Mouse (Mus musculus) hindbrain, embryonic 15.5 days (tissue): Measurements from ENCODE around the gene Slc22a17. TPM values are rescaled to one million over a fixed set of nuclear protein-coding genes. Genes with fewer than 3 reads are reported as not detected.

Source experiments
- ATAC-seq: fragments of 200-750 bp; cut with Nextera tagmentation; 2 replicates; pipeline ENCODE4 v1.8.0; 2017; ENCODE audit warnings: low read depth, moderate number of reproducible peaks, moderate TSS enrichment; ENCODE audit not compliant: low FRiP score
- H3K27ac ChIP-seq: fragments of 300-500 bp; sonication (generic); replicated peaks from 2 replicates; pipeline ENCODE4 v1.5.1; 2015; ENCODE audit warnings: mild to moderate bottlenecking, inconsistent platforms
- H3K27me3 ChIP-seq: fragments of 300-500 bp; sonication (generic); 2 replicates; pipeline ENCODE4 v1.6.1; 2015; ENCODE audit warnings: control low read depth, inconsistent platforms
- H3K36me3 ChIP-seq: fragments of 300-500 bp; sonication (generic); 2 replicates; pipeline ENCODE4 v1.6.1; 2015; ENCODE audit warnings: control low read depth, inconsistent platforms
- H3K4me1 ChIP-seq: fragments of 300-500 bp; sonication (generic); replicated peaks from 2 replicates; pipeline ENCODE4 v1.6.1; 2015; ENCODE audit warnings: control low read depth, inconsistent platforms
- H3K4me2 ChIP-seq: fragments of 300-500 bp; sonication (generic); 2 replicates; pipeline ENCODE4 v1.6.1; 2015; ENCODE audit warnings: moderate library complexity, mild to moderate bottlenecking, inconsistent platforms
- H3K4me3 ChIP-seq: fragments of 300-500 bp; sonication (generic); 2 replicates; pipeline ENCODE4 v1.5.1; 2015; ENCODE audit warnings: mild to moderate bottlenecking, inconsistent platforms
- H3K9ac ChIP-seq: fragments of 300-500 bp; sonication (generic); 2 replicates; pipeline ENCODE4 v1.6.1; 2015; ENCODE audit warnings: inconsistent platforms
- H3K9me3 ChIP-seq: fragments of 300-500 bp; sonication (generic); 2 replicates; pipeline ENCODE4 v1.6.1; 2016; ENCODE audit warnings: control low read depth, inconsistent platforms
- whole genome bisulfite sequencing: fragments of 180-500 bp; shearing (Covaris S2); methylation state at CpG from one replicate; pipeline ENCODE4 v1.1.7; 2015; 5-methylcytosine and 5-hydroxymethylcytosine counted together
- polyA plus RNA-seq: library from polyadenylated mRNA; unstranded; fragments of >200 nt; fragmentation: Nextera tagmentation; extraction: Ambion mirVana; gene quantifications from 2 replicates; pipeline ENCODE4 v1.2.1, GENCODE M21; 2015

Gene Slc22a17
- polyA plus RNA-seq, 1 experiment from 2014 or later = 277 TPM

- Histone ChIP-seq H3K27ac (peak within 1 kb of the TSS; percentile 79), H3K9ac (peak within 1 kb of the TSS; percentile 73), H3K27me3 (no peaks in the 10 kb centered on the region), H3K9me3 (no peaks in the 10 kb centered on the region), H3K4me3 (peak within 1 kb of the TSS; percentile 57), H3K4me2 (peak within 1 kb of the TSS; percentile 63), H3K4me1 (peaks cover 30% of the 10 kb centered on the region), H3K36me3 (0 out of 2 replicates have a peak, but pooled peaks cover 5% of the 10 kb centered on the region)
- peak; percentile 88 for ATAC-seq
- 0% methylated on average over 27 of the region's 27 CpGs for WGBS
Measured at GRCm38 (mm10) chr14:54883154-54884021, 29.5 kb downstream of the Slc22a17 start, which contains the start of the genes Bcl2l2 and Gm20521. Gene Bcl2l2 (plus strand): TSS chr14:54883377. Gene Gm20521 (plus strand): TSS chr14:54883441.

GRCm38 (mm10) chr14:54877048-54877715 is 35.8 kb downstream of the Slc22a17 start, which contains the start of gene Ppp1r3e:
Gene Ppp1r3e (minus strand): TSS chr14:54877550.
- Histone ChIP-seq H3K36me3 (no peaks in the 10 kb centered on the region), H3K4me2 (peak within 1 kb of the TSS; percentile 97), H3K4me1 (peaks cover 20% of the 10 kb centered on the region), H3K9me3 (no peaks in the 10 kb centered on the region), H3K27ac (peak within 1 kb of the TSS; percentile 97), H3K27me3 (no peaks in the 10 kb centered on the region), H3K4me3 (peak within 1 kb of the TSS; percentile 81), H3K9ac (peak within 1 kb of the TSS; percentile 96)
- peak; percentile 85 for ATAC-seq
- WGBS = under 1% methylated on average over 47 of the region's 61 CpGs

DNA sequence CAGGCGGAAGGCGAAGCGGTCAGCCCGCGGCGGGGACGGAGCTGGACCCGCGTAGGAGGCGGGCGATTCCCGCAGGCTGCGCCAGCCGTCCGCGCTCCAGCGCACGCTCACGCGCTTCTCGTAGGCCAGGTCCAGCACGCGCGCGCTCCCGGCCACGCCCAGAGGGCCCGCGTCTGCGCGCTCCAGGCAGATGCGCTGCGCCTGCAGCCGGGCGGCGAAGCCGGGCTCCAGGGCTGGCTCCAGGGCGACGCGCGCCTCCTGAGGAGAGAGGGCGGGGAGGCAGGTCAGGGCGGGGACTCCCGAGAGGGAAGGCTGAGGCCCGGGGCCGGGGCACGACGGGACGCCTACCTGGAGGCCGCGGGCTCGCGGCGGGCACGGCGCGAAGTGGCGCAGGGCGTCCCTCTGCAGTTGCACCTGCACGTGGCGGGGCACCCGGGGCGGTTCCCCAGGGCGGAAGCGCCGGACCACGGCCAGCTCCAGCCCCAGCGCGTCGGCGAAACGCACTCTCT is 36.3 kb downstream of the Slc22a17 start:
- H3K9ac ChIP-seq = peak overlapping the region; percentile 96
- H3K27me3 ChIP-seq = no peaks in the 10 kb centered on the region
- ATAC-seq = peak; percentile 92
- no peaks in the 10 kb centered on the region for H3K9me3 ChIP-seq
- H3K4me3 ChIP-seq = peak overlapping the region; percentile 81
- H3K4me1 ChIP-seq = peaks cover 20% of the 10 kb centered on the region
- peak overlapping the region; percentile 97 for H3K4me2 ChIP-seq
- under 1% methylated on average over 47 of the region's 72 CpGs for WGBS
- no peaks in the 10 kb centered on the region for H3K36me3 ChIP-seq
- H3K27ac ChIP-seq = peak overlapping the region; percentile 97

GRCm38 (mm10) chr14:54875844-54876538 is 36.9 kb downstream of the Slc22a17 start:
- Histone ChIP-seq H3K27me3 (no peaks in the 10 kb centered on the region), H3K4me1 (peaks cover 20% of the 10 kb centered on the region), H3K9me3 (no peaks in the 10 kb centered on the region), H3K36me3 (no peaks in the 10 kb centered on the region; the same call in 1 of the 2 replicates), H3K4me3 (peak overlapping the region; percentile 81), H3K27ac (peak overlapping the region; percentile 97), H3K4me2 (peak overlapping the region; percentile 97), H3K9ac (peak overlapping the region; percentile 96)
- WGBS = 3% methylated on average over 36 of the region's 36 CpGs
- peak; percentile 62 for ATAC-seq

DNA sequence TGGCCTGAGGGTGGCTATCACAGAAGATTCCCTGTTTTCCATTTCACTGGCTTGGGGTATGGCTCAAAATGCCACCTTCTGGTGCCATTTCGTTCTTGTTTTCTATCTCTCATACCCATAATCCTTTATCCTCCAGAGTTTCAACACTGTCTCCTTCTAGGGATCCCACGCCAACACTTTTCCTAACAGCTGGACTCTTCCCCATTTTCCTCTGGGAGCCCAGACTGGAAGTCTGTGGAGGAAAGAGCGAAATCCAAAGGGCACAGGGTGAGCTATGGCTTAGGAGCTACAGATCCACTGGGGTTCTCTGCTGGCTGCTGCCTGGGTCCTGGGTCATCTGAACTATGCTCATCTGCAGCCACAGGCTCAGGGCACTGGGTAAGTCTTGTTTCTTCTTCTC is 38.8 kb downstream of the Slc22a17 start:
- WGBS = 90% methylated on average over 3 of the region's 3 CpGs
- Histone ChIP-seq H3K4me2 (no peak overlapping the region), H3K9ac (no peak overlapping the region), H3K36me3 (no peaks in the 10 kb centered on the region; the same call in 1 of the 2 replicates), H3K27me3 (no peaks in the 10 kb centered on the region), H3K4me1 (peaks cover 20% of the 10 kb centered on the region), H3K4me3 (no peak overlapping the region), H3K9me3 (no peaks in the 10 kb centered on the region), H3K27ac (no peak overlapping the region)
- no peak for ATAC-seq

DNA sequence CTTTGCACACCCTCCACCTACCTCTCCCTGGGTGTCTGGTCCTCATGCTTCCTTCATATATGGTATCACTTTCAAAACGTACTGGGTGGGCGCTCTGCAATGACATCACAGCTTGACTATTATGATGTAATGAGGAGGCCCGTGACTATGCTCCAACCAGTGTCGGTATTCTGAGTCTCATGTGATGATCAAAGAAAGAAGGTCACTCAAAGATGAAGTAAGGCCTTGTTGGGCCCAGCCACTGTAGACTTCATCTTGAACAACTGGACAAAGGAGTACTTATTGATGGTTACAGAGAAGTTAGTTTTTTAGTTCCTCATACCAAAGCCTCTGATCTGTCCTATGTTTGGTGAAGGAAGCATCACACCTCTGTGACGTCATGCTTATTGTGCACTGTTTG is 42.1 kb downstream of the Slc22a17 start, which contains the start of gene Homez:
Homez (minus strand) TSS at position 101 of the 400 bp plus-strand sequence.
- ATAC-seq = no peak
- no peaks in the 10 kb centered on the region for H3K27me3 ChIP-seq
- no peak within 1 kb of the TSS for H3K4me2 ChIP-seq
- H3K4me3 ChIP-seq = no peak within 1 kb of the TSS
- no peaks in the 10 kb centered on the region; the same call in 1 of the 2 replicates for H3K36me3 ChIP-seq
- peaks cover 11% of the 10 kb centered on the region for H3K4me1 ChIP-seq
- no peaks in the 10 kb centered on the region for H3K9me3 ChIP-seq
- 91% methylated on average over 5 of the region's 5 CpGs for WGBS
- H3K27ac ChIP-seq = no peak within 1 kb of the TSS
- no peak within 1 kb of the TSS for H3K9ac ChIP-seq

DNA sequence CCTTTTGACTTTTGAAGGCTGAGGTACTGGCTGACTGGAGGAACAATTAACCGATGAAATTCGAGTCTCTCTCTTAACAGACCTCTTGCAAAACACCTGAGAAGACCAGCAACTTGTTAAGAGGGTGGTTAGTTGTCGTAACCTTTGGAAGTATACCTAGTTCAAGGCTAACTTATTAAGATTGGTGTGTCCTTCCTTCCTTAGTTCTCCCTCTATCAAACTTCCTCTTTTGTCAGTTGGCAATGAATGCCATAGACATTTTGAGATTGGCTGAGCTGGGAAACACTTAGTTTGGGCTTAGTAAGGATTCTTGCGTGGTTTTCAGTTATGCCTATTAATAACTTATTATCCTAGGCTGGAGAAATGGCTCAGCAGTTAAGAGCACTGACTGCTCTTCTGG is 44.9 kb downstream of the Slc22a17 start:
- no peaks in the 10 kb centered on the region for H3K9me3 ChIP-seq
- H3K4me2 ChIP-seq = no peak overlapping the region
- no peaks in the 10 kb centered on the region; the same call in 1 of the 2 replicates for H3K36me3 ChIP-seq
- no peak overlapping the region for H3K9ac ChIP-seq
- peaks cover 9% of the 10 kb centered on the region for H3K4me1 ChIP-seq
- 88% methylated on average over 4 of the region's 4 CpGs for whole genome bisulfite sequencing
- H3K4me3 ChIP-seq = no peak overlapping the region
- no peak overlapping the region for H3K27ac ChIP-seq
- no peak for ATAC-seq
- H3K27me3 ChIP-seq = no peaks in the 10 kb centered on the region

- Histone ChIP-seq H3K4me2 (no peak overlapping the region), H3K27ac (no peak overlapping the region), H3K36me3 (no peaks in the 10 kb centered on the region; the same call in 1 of the 2 replicates), H3K4me3 (no peak overlapping the region), H3K9ac (no peak overlapping the region), H3K4me1 (peaks cover 14% of the 10 kb centered on the region), H3K27me3 (no peaks in the 10 kb centered on the region), H3K9me3 (no peaks in the 10 kb centered on the region)
- no peak for ATAC-seq
- WGBS = 52% methylated on average over 5 of the region's 5 CpGs
Measured at GRCm38 (mm10) chr14:54866936-54867335, 46.0 kb downstream of the Slc22a17 start.

DNA sequence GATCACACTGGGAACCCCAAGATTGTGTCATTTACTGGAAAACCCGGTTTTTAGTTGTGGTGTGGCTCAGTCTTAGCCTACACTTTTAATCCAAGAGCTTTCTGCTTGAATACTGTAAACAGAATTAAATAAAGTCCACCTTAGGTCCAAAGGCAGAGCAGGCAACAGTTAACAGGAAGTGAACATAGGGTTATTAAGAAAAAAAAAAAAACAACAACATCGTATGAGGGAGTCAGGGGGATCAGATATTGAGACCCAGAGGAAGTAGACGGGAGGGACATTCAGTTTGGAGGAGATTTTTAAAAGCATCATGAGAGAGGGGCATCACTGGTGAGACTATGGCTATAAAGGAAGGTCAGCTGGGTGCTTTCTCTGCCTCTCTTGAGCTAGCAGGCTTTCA is 46.7 kb downstream of the Slc22a17 start:
- WGBS = 70% methylated on average over 3 of the region's 3 CpGs
- Histone ChIP-seq H3K27me3 (no peaks in the 10 kb centered on the region), H3K4me1 (peaks cover 14% of the 10 kb centered on the region)

GRCm38 (mm10) chr14:54865626-54866025 is 47.3 kb downstream of the Slc22a17 start:
- no peak for ATAC-seq

More for the DNA sequence above, 46.7 kb downstream of the Slc22a17 start:
- Histone ChIP-seq H3K9ac (no peak overlapping the region), H3K36me3 (no peaks in the 10 kb centered on the region; the same call in 1 of the 2 replicates), H3K4me3 (no peak overlapping the region), H3K4me2 (no peak overlapping the region), H3K9me3 (no peaks in the 10 kb centered on the region), H3K27ac (no peak overlapping the region)
- ATAC-seq = no peak

DNA sequence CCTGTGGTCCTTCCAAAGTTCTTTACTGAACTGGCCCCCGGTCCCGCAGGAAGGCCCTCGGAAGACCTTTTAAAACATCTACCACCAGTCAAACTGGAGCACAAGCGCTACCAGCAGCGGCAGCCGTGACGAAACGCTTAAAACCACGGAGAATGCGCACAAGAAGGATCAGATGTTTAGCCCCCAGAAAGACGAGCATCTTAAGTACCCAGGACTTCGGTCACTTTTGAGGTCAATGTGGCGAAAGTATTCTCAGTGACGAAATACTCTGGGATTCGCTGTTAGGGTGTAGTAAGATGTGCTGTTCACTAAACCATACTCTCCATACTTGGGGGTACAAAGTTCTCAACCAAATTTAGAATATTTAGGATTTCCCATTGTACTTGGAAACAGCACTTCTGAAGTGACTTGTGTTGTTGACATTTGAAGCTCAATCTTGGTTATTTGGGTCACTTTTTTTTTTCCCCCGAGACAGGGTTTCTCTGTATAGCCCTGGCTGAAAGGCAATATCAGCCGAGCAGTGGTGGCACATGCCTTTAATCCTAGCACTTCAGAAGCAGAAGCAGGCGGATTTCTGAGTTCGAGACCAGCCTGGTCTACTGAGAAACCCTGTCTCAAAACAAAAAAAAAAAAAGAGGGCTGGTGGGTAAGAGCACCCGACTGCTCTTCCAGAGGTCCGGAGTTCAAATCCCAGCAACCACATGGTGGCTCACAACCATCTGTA is 48.5 kb downstream of the Slc22a17 start:
- Histone ChIP-seq H3K4me1 (peaks cover 14% of the 10 kb centered on the region), H3K9me3 (no peaks in the 10 kb centered on the region), H3K27me3 (no peaks in the 10 kb centered on the region), H3K27ac (peak overlapping the region; percentile 85), H3K4me3 (peak overlapping the region; percentile 84), H3K36me3 (no peaks in the 10 kb centered on the region), H3K9ac (peak overlapping the region; percentile 86), H3K4me2 (peak overlapping the region; percentile 81)
- 16% methylated on average over 21 of the region's 21 CpGs for WGBS
- no peak; the same call in 1 of the 2 replicates for ATAC-seq

More at GRCm38 (mm10) chr14:54865626-54866025, 47.3 kb downstream of the Slc22a17 start:
- 82% methylated on average over 5 of the region's 5 CpGs for WGBS
- Histone ChIP-seq H3K4me3 (no peak overlapping the region), H3K9ac (no peak overlapping the region), H3K9me3 (no peaks in the 10 kb centered on the region), H3K27me3 (no peaks in the 10 kb centered on the region), H3K4me2 (no peak overlapping the region), H3K36me3 (no peaks in the 10 kb centered on the region), H3K4me1 (peaks cover 14% of the 10 kb centered on the region), H3K27ac (no peak overlapping the region)
